Mouse (Mus musculus) heart, postnatal 0 days (tissue): Measurements from ENCODE around the gene Vwc2l. TPM values are rescaled to one million over a fixed set of nuclear protein-coding genes. Genes with fewer than 3 reads are reported as not detected.

Experiments
- ATAC-seq: fragments of 200-750 bp; cut with Nextera tagmentation; 2 replicates; pipeline ENCODE4 v1.8.0; 2017; ENCODE audit warnings: low read depth, moderate number of reproducible peaks, moderate library complexity; ENCODE audit not compliant: insufficient read depth
- DNase-seq: peaks from one replicate; pipeline ENCODE4 v3.0.0-alpha.2; 2016; ENCODE audit warnings: low spot score
- H3K27ac ChIP-seq: fragments of 300-500 bp; sonication (generic); 2 replicates; pipeline ENCODE4 v1.5.1; 2014; ENCODE audit warnings: low read depth, mild to moderate bottlenecking
- H3K27me3 ChIP-seq: fragments of 300-500 bp; sonication (generic); 2 replicates; pipeline ENCODE4 v1.6.1; 2014; ENCODE audit warnings: low read length, mixed read lengths; ENCODE audit not compliant: control insufficient read depth, insufficient read depth
- H3K36me3 ChIP-seq: fragments of 300-500 bp; sonication (generic); replicated peaks from 2 replicates; pipeline ENCODE4 v1.6.1; 2014; ENCODE audit warnings: low read length, mixed read lengths; ENCODE audit not compliant: control insufficient read depth, insufficient read depth
- H3K4me1 ChIP-seq: fragments of 300-500 bp; sonication (generic); 2 replicates; pipeline ENCODE4 v1.6.1; 2014; ENCODE audit warnings: antibody characterized with exemption; ENCODE audit not compliant: control insufficient read depth, insufficient read depth
- H3K4me2 ChIP-seq: fragments of 300-500 bp; sonication (generic); 2 replicates; pipeline ENCODE4 v1.6.1; 2014; ENCODE audit warnings: low read depth, mild to moderate bottlenecking, low read length, moderate library complexity
- H3K4me3 ChIP-seq: fragments of 300-500 bp; sonication (generic); 2 replicates; pipeline ENCODE4 v1.5.1; 2014; ENCODE audit warnings: low read depth, low read length
- H3K9ac ChIP-seq: fragments of 300-500 bp; sonication (generic); replicated peaks from 2 replicates; pipeline ENCODE4 v1.6.1; 2014; ENCODE audit warnings: low read depth, low read length, mixed read lengths
- H3K9me3 ChIP-seq: fragments of 300-500 bp; sonication (generic); replicated peaks from 2 replicates; pipeline ENCODE4 v1.6.1; 2016; ENCODE audit warnings: low read length; ENCODE audit not compliant: control insufficient read depth
- CTCF ChIP-seq: IDR thresholded peaks from 2 replicates; pipeline ENCODE4 v1.5.1; 2016; ENCODE audit warnings: antibody characterized with exemption, control low read depth, low read depth
- EP300 ChIP-seq: IDR thresholded peaks from 2 replicates; pipeline ENCODE4 v1.6.1; 2016; ENCODE audit warnings: antibody characterized with exemption, low read depth
- WGBS: fragments of 180-500 bp; shearing (Covaris S2); extraction: QIAGEN DNeasy Blood & Tissue Kit; methylation state at CpG from one replicate; pipeline ENCODE4 v1.1.7; 2014; 5-methylcytosine and 5-hydroxymethylcytosine counted together
- polyA plus RNA-seq: library from polyadenylated mRNA; unstranded; fragments of >200 nt; fragmentation: Nextera tagmentation; extraction: Ambion mirVana; gene quantifications from 2 replicates; pipeline ENCODE4 v1.2.1, GENCODE M21; 2015
- total RNA-seq: library from RNA; depleted of rRNA; stranded (reverse); fragments of >200 nt; gene quantifications from 2 replicates; pipeline ENCODE4 v1.2.3, GENCODE M21; 2014; ENCODE audit warnings: low replicate concordance

The Vwc2l gene
- total and polyA plus RNA-seq, 2 experiments from 2014 or later: not detected

DNA sequence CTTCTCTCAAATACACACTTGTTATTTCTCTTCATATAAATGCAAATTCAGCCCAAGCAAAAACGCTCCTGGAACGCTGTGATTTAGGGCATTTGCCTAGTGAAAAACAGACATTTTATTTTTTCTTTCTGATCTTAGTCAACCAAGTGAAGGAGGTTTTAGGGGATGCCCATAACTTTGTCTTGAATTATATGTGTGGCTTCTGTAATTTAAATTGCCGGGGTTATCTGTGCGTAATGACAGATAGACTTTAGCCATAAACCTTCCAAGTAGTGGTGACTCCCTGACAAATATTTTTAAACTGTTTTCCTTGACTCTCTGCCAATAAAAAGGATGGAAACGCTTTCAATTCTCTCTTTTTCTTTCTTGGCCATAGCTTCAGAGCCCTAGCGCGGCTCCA is 116.7 kb downstream of the Vwc2l start:
- no peak overlapping the region for H3K4me2 ChIP-seq
- no peaks in the 10 kb centered on the region for H3K27me3 ChIP-seq
- H3K9me3 ChIP-seq: no peaks in the 10 kb centered on the region
- no peak overlapping the region for H3K27ac ChIP-seq
- no peak overlapping the region for H3K4me3 ChIP-seq
- H3K36me3 ChIP-seq: no peaks in the 10 kb centered on the region
- no peak for TF ChIP-seq EP300
- TF ChIP-seq CTCF: no peak
- H3K9ac ChIP-seq: no peak overlapping the region
- DNase-seq (no peak), ATAC-seq (no peak)
- WGBS: 60% methylated on average over 7 of the region's 7 CpGs
- no peaks in the 10 kb centered on the region for H3K4me1 ChIP-seq

DNA sequence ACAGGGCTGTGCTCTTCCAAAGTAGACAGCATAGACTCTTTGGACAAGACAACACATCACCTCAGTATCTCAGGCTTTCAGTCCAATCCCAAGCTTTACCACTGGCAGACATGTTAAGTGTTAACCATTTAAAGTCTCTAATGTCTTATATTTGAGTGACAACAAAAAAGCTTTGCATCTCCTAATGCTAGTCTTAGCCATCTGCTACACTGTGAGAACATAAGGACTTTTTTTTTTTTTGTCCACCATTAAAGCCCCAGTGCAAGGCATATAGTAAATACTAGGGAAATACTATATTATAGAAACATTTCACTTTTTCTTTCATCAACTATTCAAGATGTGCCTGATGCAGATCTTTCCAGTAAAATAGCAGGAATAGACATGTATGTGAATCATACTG is 119.8 kb downstream of the Vwc2l start:
- no peak for TF ChIP-seq CTCF
- no peak for TF ChIP-seq EP300
- H3K4me3 ChIP-seq: no peak overlapping the region

DNA sequence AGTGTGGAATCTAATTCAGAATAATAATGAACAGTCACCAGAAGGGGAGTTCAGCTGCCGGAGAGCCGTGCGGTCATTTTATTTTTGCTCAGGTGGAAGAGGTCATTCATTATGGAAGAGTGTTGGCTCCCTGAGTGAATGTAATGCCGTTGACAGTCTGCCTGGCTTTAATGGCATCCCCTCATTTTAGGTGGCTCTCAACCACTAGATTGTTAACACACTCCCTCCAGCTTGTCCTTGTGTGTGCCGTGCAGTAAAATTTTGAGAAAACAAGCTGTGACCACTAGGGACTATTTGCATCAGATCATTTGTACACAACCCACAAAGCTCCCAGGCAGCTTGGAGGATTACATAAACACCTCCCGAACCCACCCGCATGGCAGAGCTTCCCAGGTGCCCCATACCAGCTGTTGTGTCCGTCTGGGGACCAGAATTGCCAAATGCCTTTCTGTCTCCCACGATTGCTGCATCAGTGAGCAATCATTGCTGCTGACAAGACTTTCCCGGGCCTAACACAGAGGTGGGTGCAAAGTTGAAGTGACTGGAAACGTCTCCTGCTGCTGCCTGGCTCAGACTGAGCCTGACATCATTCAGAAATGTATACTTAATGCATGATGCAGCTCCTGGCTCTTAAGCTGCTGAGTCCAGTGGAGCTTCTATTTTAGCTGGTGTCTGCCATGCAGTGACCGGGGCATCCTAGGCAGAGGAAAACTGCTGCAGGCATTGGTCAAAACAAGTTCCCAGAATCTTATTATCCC is 126.3 kb downstream of the Vwc2l start:
- Histone ChIP-seq H3K27me3 (no peaks in the 10 kb centered on the region), H3K27ac (no peak overlapping the region), H3K9me3 (no peaks in the 10 kb centered on the region), H3K9ac (no peak overlapping the region), H3K36me3 (no peaks in the 10 kb centered on the region), H3K4me3 (no peak overlapping the region), H3K4me2 (no peak overlapping the region), H3K4me1 (0 out of 2 replicates have a peak, but pooled peaks cover 14% of the 10 kb centered on the region)
- ATAC-seq: no peak
- TF ChIP-seq CTCF: no peak
- TF ChIP-seq EP300: no peak
- DNase-seq: no peak
- WGBS: 67% methylated on average over 12 of the region's 12 CpGs

More for the DNA sequence above, 119.8 kb downstream of the Vwc2l start:
- no peak overlapping the region for H3K27ac ChIP-seq
- no peak overlapping the region for H3K9ac ChIP-seq
- H3K9me3 ChIP-seq: no peaks in the 10 kb centered on the region
- H3K4me1 ChIP-seq: no peaks in the 10 kb centered on the region
- DNase-seq: no peak
- no peaks in the 10 kb centered on the region for H3K36me3 ChIP-seq
- ATAC-seq: no peak
- H3K4me2 ChIP-seq: no peak overlapping the region
- H3K27me3 ChIP-seq: no peaks in the 10 kb centered on the region

DNA sequence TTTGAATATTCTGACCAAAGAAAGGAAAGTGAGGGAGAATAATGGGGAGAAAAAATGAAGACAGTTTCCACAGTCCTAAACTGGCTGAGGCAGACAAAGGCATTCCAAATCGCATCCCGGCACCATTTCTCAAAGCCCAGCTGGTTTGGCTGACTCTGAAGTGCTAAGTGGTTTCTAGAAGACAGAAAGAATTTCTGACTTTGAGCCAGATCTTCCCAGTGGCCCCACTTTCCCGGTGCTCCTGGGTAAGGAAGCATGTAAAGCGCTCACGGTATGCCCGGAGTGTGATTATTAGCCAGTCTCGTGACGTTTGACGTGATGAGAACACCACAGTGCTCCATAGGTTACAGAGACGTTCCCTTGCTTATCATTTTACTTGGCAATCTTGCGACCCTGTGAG is 127.9 kb downstream of the Vwc2l start:
- DNase-seq (peak; percentile 53), ATAC-seq (peak; percentile 77)
- Histone ChIP-seq H3K4me3 (no peak overlapping the region), H3K27ac (peak overlapping the region; percentile 18; the same call in 1 of the 2 replicates), H3K27me3 (no peaks in the 10 kb centered on the region), H3K4me1 (0 out of 2 replicates have a peak, but pooled peaks cover 14% of the 10 kb centered on the region), H3K36me3 (no peaks in the 10 kb centered on the region), H3K9ac (no peak overlapping the region), H3K9me3 (no peaks in the 10 kb centered on the region), H3K4me2 (no peak overlapping the region)
- 33% methylated on average over 11 of the region's 11 CpGs for WGBS
- TF ChIP-seq EP300 (peak; percentile 67), CTCF (no peak)

DNA sequence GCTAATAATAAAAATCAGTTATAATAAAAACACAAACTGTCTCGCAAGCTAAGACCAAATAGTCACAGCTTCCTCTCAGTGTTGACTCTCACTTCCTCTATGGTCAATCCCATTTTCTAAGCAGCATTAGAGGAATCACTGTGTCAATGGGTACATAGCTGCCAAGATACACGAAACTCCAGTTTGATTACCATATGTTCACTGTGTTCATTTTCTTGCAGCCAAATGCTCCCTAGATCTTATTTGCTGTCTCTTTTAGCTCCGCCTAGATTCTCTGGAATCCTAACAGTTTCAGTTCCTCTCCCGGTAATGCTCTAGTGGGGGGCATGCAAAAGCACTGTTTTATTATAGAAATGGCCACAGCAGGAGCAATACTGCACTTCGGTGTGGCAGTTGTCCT is 130.4 kb downstream of the Vwc2l start:
- ATAC-seq (no peak), DNase-seq (no peak)
- Histone ChIP-seq H3K9me3 (no peaks in the 10 kb centered on the region), H3K27me3 (no peaks in the 10 kb centered on the region), H3K27ac (no peak overlapping the region), H3K4me1 (0 out of 2 replicates have a peak, but pooled peaks cover 14% of the 10 kb centered on the region), H3K4me3 (no peak overlapping the region), H3K4me2 (no peak overlapping the region), H3K36me3 (no peaks in the 10 kb centered on the region), H3K9ac (no peak overlapping the region)
- WGBS: 50% methylated on average over 5 of the region's 5 CpGs
- no peak for TF ChIP-seq CTCF
- TF ChIP-seq EP300: no peak

DNA sequence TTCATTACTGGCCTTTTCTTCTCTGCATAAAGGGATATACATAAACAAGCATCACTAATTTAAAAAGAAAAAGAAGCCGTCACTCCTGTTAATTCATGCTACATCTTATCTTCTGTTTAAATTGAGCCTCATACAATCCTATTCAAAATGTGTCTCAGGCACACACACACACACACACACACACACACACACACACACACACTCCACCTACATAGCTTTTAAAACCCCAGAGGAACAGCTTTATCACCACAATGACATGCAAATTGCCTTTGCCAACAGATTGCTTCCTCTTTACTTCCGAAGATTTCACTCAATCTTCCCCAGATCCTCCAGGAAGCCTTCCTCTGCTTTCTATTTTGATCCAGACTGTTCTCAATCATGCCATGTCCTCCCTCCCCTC is 136.2 kb downstream of the Vwc2l start:
- TF ChIP-seq EP300 (no peak), CTCF (no peak)
- 44% methylated on average over 2 of the region's 2 CpGs for WGBS

More for the DNA sequence above, 136.2 kb downstream of the Vwc2l start:
- H3K4me3 ChIP-seq: no peak overlapping the region
- no peaks in the 10 kb centered on the region for H3K36me3 ChIP-seq
- H3K9ac ChIP-seq: no peak overlapping the region
- ATAC-seq (no peak), DNase-seq (no peak)
- H3K4me2 ChIP-seq: no peak overlapping the region
- no peaks in the 10 kb centered on the region for H3K27me3 ChIP-seq
- no peak overlapping the region for H3K27ac ChIP-seq
- H3K9me3 ChIP-seq: no peaks in the 10 kb centered on the region
- H3K4me1 ChIP-seq: no peaks in the 10 kb centered on the region
